Mouse (Mus musculus) liver, adult 2 months (tissue): ENCODE data around the gene Tenm2. TPM values are rescaled to one million over a fixed set of nuclear protein-coding genes. Genes with fewer than 3 reads are reported as not detected.

Source experiments
- DNase-seq: peaks from one replicate; pipeline ENCODE4 v3.0.0-alpha.2; 2011; ENCODE audit warnings: low read depth, low spot score; ENCODE audit errors: extremely low read depth
- H3K27ac ChIP-seq: fragments of 200-500 bp; replicated peaks from 2 replicates; pipeline ENCODE4 v1.5.1; 2012; ENCODE audit warnings: low read depth, mild to moderate bottlenecking, control low read depth, inconsistent platforms, low read length; ENCODE audit not compliant: insufficient read depth
- H3K27me3 ChIP-seq: fragments of 200-500 bp; 2 replicates; pipeline ENCODE4 v1.6.1; 2012; ENCODE audit warnings: mild to moderate bottlenecking, moderate library complexity, low read length, inconsistent platforms; ENCODE audit not compliant: control insufficient read depth, insufficient read depth
- H3K36me3 ChIP-seq: fragments of 200-500 bp; 2 replicates; pipeline ENCODE4 v1.6.1; 2012; ENCODE audit warnings: low read length, inconsistent platforms; ENCODE audit not compliant: control insufficient read depth, insufficient read depth
- H3K4me1 ChIP-seq: fragments of 200-500 bp; 2 replicates; pipeline ENCODE4 v1.6.1; 2011; ENCODE audit warnings: low read length; ENCODE audit not compliant: control insufficient read depth, insufficient read depth
- H3K4me3 ChIP-seq: fragments of 200-500 bp; 2 replicates; pipeline ENCODE4 v1.5.1; 2011; ENCODE audit warnings: low read depth, mild to moderate bottlenecking, control low read depth, low read length, moderate library complexity; ENCODE audit not compliant: insufficient read depth
- H3K79me2 ChIP-seq: fragments of 200-500 bp; 2 replicates; pipeline ENCODE4 v1.6.1; 2012; ENCODE audit warnings: inconsistent platforms, mild to moderate bottlenecking, low read length, moderate library complexity; ENCODE audit not compliant: control insufficient read depth, insufficient read depth
- H3K9ac ChIP-seq: fragments of 200-500 bp; 2 replicates; pipeline ENCODE4 v1.6.1; 2012; ENCODE audit warnings: low read depth, mild to moderate bottlenecking, control low read depth, inconsistent platforms, low read length
- CTCF ChIP-seq: fragments of 200-500 bp; IDR thresholded peaks from 2 replicates; pipeline ENCODE4 v1.5.1; 2011; ENCODE audit warnings: low read depth, low read length, control low read depth
- POLR2A ChIP-seq: fragments of 200-500 bp; IDR thresholded peaks from 2 replicates; pipeline ENCODE4 v1.6.1; 2011; ENCODE audit warnings: low read length, control low read depth; ENCODE audit not compliant: insufficient read depth; ENCODE audit errors: extremely low read depth
- WGBS: fragments of 180-500 bp; shearing (Covaris S2); methylation state at CpG from one replicate; pipeline ENCODE4 v1.1.7; 2018; 5-methylcytosine and 5-hydroxymethylcytosine counted together
- polyA plus RNA-seq: library from polyadenylated mRNA; depleted of rRNA; stranded (reverse); fragments of >200 nt; gene quantifications from 2 replicates; pipeline ENCODE4 v1.2.3, GENCODE M21; 2012
- total RNA-seq: library from RNA; depleted of rRNA; stranded (reverse); fragments of >200 nt; gene quantifications from 2 replicates; pipeline ENCODE4 v1.2.3, GENCODE M21; 2014

The Tenm2 gene
- total and polyA plus RNA-seq, 2 experiments = not detected

DNA sequence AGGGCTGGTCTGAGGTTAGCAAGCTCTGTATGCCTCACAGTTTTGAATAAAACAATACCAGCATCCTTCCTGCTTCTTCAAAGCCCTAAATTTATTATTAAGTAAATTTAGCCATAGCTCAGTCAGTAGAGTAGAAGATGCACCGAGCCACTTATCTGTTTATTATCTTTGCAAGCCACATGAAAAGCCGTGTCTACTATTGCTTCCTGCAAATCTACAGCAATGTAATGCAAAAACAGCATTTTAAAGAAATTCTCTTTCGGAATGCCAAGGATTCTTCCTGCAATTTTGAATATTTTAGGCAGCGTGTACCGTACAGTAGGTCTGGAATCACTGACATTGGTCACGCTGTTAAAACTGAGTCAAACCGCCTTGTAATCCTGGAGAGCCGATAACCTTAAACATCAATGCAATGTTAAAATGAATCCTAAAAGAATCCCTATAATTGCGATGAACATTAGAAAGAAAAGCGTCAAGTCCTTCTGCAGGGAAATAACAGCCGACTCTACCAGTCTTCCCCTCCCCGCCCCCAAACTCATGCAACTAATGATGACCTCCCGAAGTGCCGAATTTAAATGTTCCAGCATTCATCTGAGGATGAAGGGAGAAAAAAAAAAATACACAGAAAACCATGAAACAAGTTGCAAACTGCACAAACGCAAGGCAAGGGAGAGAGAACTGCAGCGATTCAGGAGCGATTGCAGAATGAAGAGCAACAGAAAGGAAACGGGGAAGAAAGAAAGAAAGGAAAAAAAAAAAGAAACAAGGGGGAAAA lies 556 bp downstream of the Tenm2 start:
- WGBS = 17% methylated on average over 18 of the region's 18 CpGs
- H3K4me3 ChIP-seq = no peak overlapping the region
- H3K79me2 ChIP-seq = no peaks in the 10 kb centered on the region
- no peak for TF ChIP-seq CTCF
- TF ChIP-seq POLR2A = no peak
- H3K4me1 ChIP-seq = no peaks in the 10 kb centered on the region
- H3K9ac ChIP-seq = no peak overlapping the region
- H3K27me3 ChIP-seq = peaks cover 6% of the 10 kb centered on the region
- DNase-seq = no peak
- no peaks in the 10 kb centered on the region for H3K36me3 ChIP-seq
- no peak overlapping the region for H3K27ac ChIP-seq

DNA sequence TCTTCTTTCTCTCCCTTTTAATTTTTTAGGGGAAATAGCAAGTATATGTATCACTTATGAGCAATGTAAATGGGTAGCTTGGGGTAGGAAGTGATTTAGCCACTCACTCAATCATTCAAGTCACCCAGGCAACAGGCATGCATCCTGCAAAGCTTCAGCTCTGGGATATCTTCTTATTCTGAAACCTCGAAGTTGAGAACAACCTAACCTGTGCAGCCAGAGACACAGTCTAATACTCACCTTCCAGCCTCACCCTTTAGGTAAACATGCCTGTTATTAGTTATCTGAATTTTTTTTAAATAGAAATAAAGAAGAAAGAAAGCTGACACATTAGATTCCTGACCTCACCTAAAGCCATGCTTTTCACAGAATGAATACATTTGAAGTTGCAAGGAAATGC lies 8.4 kb downstream of the Tenm2 start:
- WGBS = 60% methylated on average over 1 of the region's 1 CpGs
- Histone ChIP-seq H3K27me3 (no peaks in the 10 kb centered on the region), H3K9ac (no peak overlapping the region), H3K79me2 (no peaks in the 10 kb centered on the region), H3K27ac (no peak overlapping the region), H3K36me3 (no peaks in the 10 kb centered on the region), H3K4me3 (no peak overlapping the region), H3K4me1 (no peaks in the 10 kb centered on the region)
- no peak for DNase-seq
- TF ChIP-seq CTCF = no peak
- TF ChIP-seq POLR2A = no peak

DNA sequence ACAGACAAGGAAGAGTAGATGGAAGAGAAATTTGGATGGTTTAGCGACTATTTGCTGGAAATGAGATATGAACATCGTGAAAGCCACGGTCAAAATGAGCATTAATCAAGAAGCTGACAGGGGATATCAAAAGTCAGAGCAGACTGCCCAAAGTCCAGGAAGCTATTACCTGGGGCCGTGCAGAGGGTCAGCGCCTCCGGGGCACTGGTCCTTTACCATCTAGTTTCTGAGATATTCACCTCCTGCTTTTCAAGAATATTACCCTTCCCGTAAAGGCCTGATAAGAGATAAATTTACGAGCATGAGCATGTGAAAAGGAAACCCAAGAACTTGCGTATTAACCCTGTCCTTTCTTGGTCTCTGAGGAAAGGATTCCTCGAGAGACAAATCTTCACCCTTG lies 8.8 kb downstream of the Tenm2 start:
- Histone ChIP-seq H3K9ac (no peak overlapping the region), H3K27me3 (no peaks in the 10 kb centered on the region), H3K4me3 (no peak overlapping the region), H3K36me3 (no peaks in the 10 kb centered on the region), H3K4me1 (no peaks in the 10 kb centered on the region), H3K79me2 (no peaks in the 10 kb centered on the region), H3K27ac (no peak overlapping the region)
- DNase-seq = no peak
- 72% methylated on average over 10 of the region's 10 CpGs for WGBS
- no peak for TF ChIP-seq POLR2A
- TF ChIP-seq CTCF = no peak

DNA sequence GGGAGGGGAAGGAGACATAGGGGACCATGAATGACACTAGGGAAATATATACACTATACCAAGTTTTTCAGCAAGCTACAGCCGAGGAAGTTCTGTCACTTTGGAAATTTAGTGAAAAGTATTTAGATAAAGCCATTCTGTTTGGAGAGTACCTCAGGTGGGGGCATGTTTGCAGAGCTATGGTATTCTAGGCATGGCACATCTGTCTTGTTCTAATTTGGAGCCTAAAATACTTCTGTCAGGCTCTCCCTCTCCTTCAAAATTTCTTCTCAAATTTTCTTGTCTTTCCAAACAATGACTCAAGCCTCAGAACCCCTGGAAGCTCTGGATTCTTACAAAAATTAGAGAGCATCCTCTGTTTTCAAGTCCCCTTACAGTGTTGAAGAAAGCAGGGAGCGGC lies 13.0 kb downstream of the Tenm2 start:
- no peak for DNase-seq
- H3K4me3 ChIP-seq = no peak overlapping the region
- H3K27me3 ChIP-seq = no peaks in the 10 kb centered on the region
- H3K27ac ChIP-seq = no peak overlapping the region
- 44% methylated on average over 2 of the region's 2 CpGs for WGBS
- H3K79me2 ChIP-seq = no peaks in the 10 kb centered on the region
- TF ChIP-seq POLR2A (no peak), CTCF (no peak)
- no peaks in the 10 kb centered on the region for H3K36me3 ChIP-seq
- H3K9ac ChIP-seq = no peak overlapping the region
- no peaks in the 10 kb centered on the region for H3K4me1 ChIP-seq

DNA sequence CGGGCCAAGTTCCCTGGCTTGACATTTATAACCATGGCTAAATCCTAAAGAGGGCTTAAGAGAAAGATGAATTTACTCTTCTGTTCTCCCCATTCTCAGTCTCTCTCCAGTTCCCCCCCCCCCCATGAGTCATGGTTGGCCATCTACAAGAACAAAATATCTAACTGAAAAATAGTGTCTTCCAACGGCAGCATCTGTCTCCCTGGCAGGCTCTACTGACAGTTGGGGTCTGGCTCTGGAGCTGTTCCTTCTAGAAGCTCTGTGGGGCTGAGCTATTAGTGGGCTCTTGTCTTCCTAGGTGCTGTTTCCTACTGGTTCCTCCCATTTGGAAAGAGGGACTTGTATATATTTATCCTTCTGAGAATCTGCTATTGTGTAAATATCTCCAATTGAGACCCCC lies 13.7 kb downstream of the Tenm2 start:
- Histone ChIP-seq H3K36me3 (no peaks in the 10 kb centered on the region), H3K27me3 (no peaks in the 10 kb centered on the region)

DNA sequence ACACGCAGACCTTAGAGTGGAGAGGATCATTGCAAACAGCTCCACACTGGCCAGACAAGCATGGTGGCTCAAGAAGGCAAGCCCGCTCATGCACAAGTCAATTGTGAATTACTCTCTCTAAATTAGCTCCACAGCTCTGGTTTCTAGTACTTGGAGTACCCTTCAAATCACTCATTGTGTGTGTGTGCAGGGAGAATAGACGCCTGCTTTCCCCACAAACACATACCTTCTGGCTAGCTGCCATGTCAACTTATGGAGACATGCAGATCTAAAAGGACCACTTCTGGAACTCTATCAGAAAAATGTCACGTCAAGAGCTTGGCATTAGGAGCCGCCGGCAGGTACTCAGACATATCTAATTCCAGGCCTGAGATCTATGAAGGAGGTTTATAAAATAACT lies 14.8 kb downstream of the Tenm2 start:
- Histone ChIP-seq H3K4me1 (no peaks in the 10 kb centered on the region), H3K79me2 (no peaks in the 10 kb centered on the region), H3K9ac (no peak overlapping the region), H3K27me3 (no peaks in the 10 kb centered on the region), H3K36me3 (no peaks in the 10 kb centered on the region), H3K27ac (no peak overlapping the region), H3K4me3 (no peak overlapping the region)
- DNase-seq = no peak
- WGBS = 90% methylated on average over 6 of the region's 6 CpGs
- TF ChIP-seq POLR2A (no peak), CTCF (no peak)

More for the DNA sequence above, 13.7 kb downstream of the Tenm2 start:
- Histone ChIP-seq H3K4me1 (no peaks in the 10 kb centered on the region), H3K27ac (no peak overlapping the region), H3K9ac (no peak overlapping the region), H3K79me2 (no peaks in the 10 kb centered on the region), H3K4me3 (no peak overlapping the region)
- TF ChIP-seq POLR2A = no peak
- no peak for TF ChIP-seq CTCF
- no peak for DNase-seq
- WGBS = 80% methylated on average over 2 of the region's 2 CpGs
